Mouse (Mus musculus) liver, embryonic 13.5 days (tissue): Measurements from ENCODE around the gene Rabl6. TPM values are rescaled to one million over a fixed set of nuclear protein-coding genes. Genes with fewer than 3 reads are reported as not detected.

Experiments used
- ATAC-seq: fragments of 200-750 bp; cut with Nextera tagmentation; 2 replicates; pipeline ENCODE4 v1.8.0; 2017; ENCODE audit warnings: low read depth, mild to moderate bottlenecking, moderate number of reproducible peaks, moderate library complexity
- DNase-seq: peaks from one replicate; pipeline ENCODE4 v3.0.0; 2022
- H3K27ac ChIP-seq: fragments of 300-500 bp; sonication (generic); 2 replicates; pipeline ENCODE4 v1.5.1; 2015; ENCODE audit warnings: moderate library complexity, mild to moderate bottlenecking, inconsistent platforms
- H3K27me3 ChIP-seq: fragments of 300-500 bp; sonication (generic); 2 replicates; pipeline ENCODE4 v1.6.1; 2015; ENCODE audit warnings: mild to moderate bottlenecking, inconsistent platforms
- H3K36me3 ChIP-seq: fragments of 300-500 bp; sonication (generic); 2 replicates; pipeline ENCODE4 v1.6.1; 2015; ENCODE audit warnings: mild to moderate bottlenecking, inconsistent platforms
- H3K4me1 ChIP-seq: fragments of 300-500 bp; sonication (generic); replicated peaks from 2 replicates; pipeline ENCODE4 v1.6.1; 2015; ENCODE audit warnings: inconsistent platforms
- H3K4me2 ChIP-seq: fragments of 300-500 bp; sonication (generic); 2 replicates; pipeline ENCODE4 v1.6.1; 2015; ENCODE audit warnings: inconsistent platforms, mild to moderate bottlenecking, moderate library complexity
- H3K4me3 ChIP-seq: fragments of 300-500 bp; sonication (generic); replicated peaks from 2 replicates; pipeline ENCODE4 v1.5.1; 2015; ENCODE audit warnings: mild to moderate bottlenecking, inconsistent platforms
- H3K9ac ChIP-seq: fragments of 300-500 bp; sonication (generic); 2 replicates; pipeline ENCODE4 v1.6.1; 2015; ENCODE audit warnings: mild to moderate bottlenecking, inconsistent platforms
- H3K9me3 ChIP-seq: fragments of 300-500 bp; sonication (generic); replicated peaks from 2 replicates; pipeline ENCODE4 v1.6.1; 2016; ENCODE audit warnings: inconsistent platforms
- WGBS: fragments of 180-500 bp; shearing (Covaris S2); methylation state at CpG from one replicate; pipeline ENCODE4 v1.1.7; 2015; ENCODE audit not compliant: insufficient replicate concordance; 5-methylcytosine and 5-hydroxymethylcytosine counted together
- polyA plus RNA-seq: library from polyadenylated mRNA; unstranded; fragments of >200 nt; fragmentation: Nextera tagmentation; extraction: Ambion mirVana; gene quantifications from 2 replicates; pipeline ENCODE4 v1.2.1, GENCODE M21; 2015

Rabl6 gene
- polyA plus RNA-seq, 1 experiment from 2014 or later, result 29.8 TPM

DNA sequence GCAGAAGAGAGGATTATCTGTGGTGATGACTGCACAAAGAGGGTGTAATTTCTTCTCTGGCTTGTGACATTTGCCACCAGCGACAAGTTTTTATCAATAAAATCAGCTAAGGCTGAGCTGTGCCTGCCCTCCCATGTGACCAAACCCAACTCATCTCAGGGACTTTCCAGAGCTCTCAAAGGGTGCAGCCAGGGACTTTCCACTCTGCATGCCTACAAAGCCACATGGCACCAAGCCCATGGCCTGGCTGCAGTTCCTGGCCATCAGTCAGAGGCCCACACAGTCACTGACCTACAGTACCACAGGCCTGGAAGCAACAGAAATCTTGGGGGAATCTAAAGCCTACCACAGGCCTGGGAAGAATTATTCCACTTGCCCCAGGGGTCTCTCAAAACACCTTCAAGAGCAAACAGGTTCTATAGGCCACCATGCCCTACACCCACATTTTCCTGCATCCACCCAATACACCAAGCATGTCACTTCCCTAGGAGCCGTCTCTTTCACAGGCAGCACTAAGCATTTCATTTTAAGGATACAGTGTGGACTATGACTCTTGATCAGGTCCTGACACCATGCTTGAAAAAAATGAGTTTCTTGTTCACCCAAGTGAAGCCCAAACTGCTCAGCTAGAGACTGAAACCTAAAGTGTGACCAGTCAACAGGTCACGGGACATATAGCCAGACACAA lies 74.0 kb downstream of the Rabl6 start:
- no peaks in the 10 kb centered on the region for H3K9me3 ChIP-seq
- H3K27me3 ChIP-seq, result no peaks in the 10 kb centered on the region
- H3K4me2 ChIP-seq, result no peak overlapping the region
- 64% methylated on average over 3 of the region's 3 CpGs for WGBS
- H3K27ac ChIP-seq, result no peak overlapping the region; the same call in 1 of the 2 replicates
- 0 out of 2 replicates have a peak, but pooled peaks have one; percentile 29 for ATAC-seq
- no peak overlapping the region for H3K9ac ChIP-seq
- H3K4me3 ChIP-seq, result no peak overlapping the region
- DNase-seq, result no peak
- H3K4me1 ChIP-seq, result peaks cover 6% of the 10 kb centered on the region
- peaks cover 89% of the 10 kb centered on the region for H3K36me3 ChIP-seq

DNA sequence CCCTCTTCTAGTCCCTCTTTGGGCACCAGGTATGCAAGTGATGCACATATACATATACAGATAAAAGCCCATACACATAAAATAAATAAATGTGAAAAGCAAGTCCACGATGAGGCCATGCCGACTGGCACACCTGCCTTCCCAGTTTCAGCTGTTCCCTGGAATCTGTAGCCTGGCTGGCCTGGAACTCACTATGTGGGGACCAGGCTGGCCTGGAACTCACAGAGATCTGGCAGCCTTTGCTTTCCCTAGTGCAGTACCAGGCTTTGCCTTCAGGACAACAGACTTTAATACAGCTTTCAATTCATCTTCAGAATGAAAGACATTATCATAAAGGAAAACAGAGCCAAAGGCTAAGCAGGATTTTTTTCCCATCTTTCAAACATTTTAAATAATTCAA lies 74.6 kb downstream of the Rabl6 start:
- H3K4me2 ChIP-seq, result no peak overlapping the region
- H3K36me3 ChIP-seq, result peaks cover 93% of the 10 kb centered on the region
- no peak overlapping the region for H3K9ac ChIP-seq
- no peaks in the 10 kb centered on the region for H3K9me3 ChIP-seq
- no peak overlapping the region for H3K4me3 ChIP-seq
- H3K27me3 ChIP-seq, result no peaks in the 10 kb centered on the region
- no peak overlapping the region for H3K27ac ChIP-seq
- 86% methylated on average over 2 of the region's 2 CpGs for WGBS
- H3K4me1 ChIP-seq, result peaks cover 6% of the 10 kb centered on the region
- ATAC-seq (no peak), DNase-seq (no peak)

Other genes with a start within 250 kb of the Rabl6 start
- gene Uap1l1, start 242.8 kb downstream of the Rabl6 start, polyA plus RNA-seq, result 13.4 and 16.1 TPM in 2 replicates
- gene Sapcd2, start 236.2 kb downstream of the Rabl6 start, polyA plus RNA-seq, result 30.0 and 30.6 TPM in 2 replicates
- 0.40 and 0.41 TPM in 2 replicates for gene Entpd2, start 212.6 kb downstream of the Rabl6 start, polyA plus RNA-seq
- 4.2 and 5.1 TPM in 2 replicates for gene Npdc1, start 209.2 kb downstream of the Rabl6 start, polyA plus RNA-seq
- gene Fut7, start 185.3 kb downstream of the Rabl6 start, polyA plus RNA-seq, result 0.56 and 0.97 TPM in 2 replicates
- 1.4 and 1.6 TPM in 2 replicates for gene Abca2, start 179.8 kb downstream of the Rabl6 start, polyA plus RNA-seq
- gene Clic3, start 151.7 kb downstream of the Rabl6 start, polyA plus RNA-seq, result 0.21 and 0.25 TPM in 2 replicates
- gene Paxx, start 147.4 kb downstream of the Rabl6 start, polyA plus RNA-seq, result 7.2 and 7.7 TPM in 2 replicates
- gene Ptgds, start 138.5 kb downstream of the Rabl6 start, polyA plus RNA-seq, result 0.38 TPM in 1 of 2 replicates, not detected in the other
- gene Lcn12, start 114.6 kb downstream of the Rabl6 start, polyA plus RNA-seq, result not detected in 2 replicates
- 27.9 and 31.1 TPM in 2 replicates for gene Fbxw5, start 107.8 kb downstream of the Rabl6 start, polyA plus RNA-seq
- gene C8g, start 106.8 kb downstream of the Rabl6 start, polyA plus RNA-seq, result 25.8 and 26.8 TPM in 2 replicates
- 16.6 and 18.7 TPM in 2 replicates for gene Traf2, start 61.6 kb downstream of the Rabl6 start, polyA plus RNA-seq
- gene Edf1, start 50.7 kb downstream of the Rabl6 start, polyA plus RNA-seq, result 275 and 306 TPM in 2 replicates
- 1.6 and 2.7 TPM in 2 replicates for gene Mamdc4, start 33.7 kb downstream of the Rabl6 start, polyA plus RNA-seq
- 50.2 and 50.3 TPM in 2 replicates for gene Phpt1, start 33.3 kb downstream of the Rabl6 start, polyA plus RNA-seq
- 0.02 TPM in 1 of 2 replicates, not detected in the other for gene Ajm1, start 26.8 kb downstream of the Rabl6 start, polyA plus RNA-seq
- 0.09 and 0.14 TPM in 2 replicates for gene Ccdc183, start 9.2 kb upstream of the Rabl6 start, polyA plus RNA-seq
- 7.8 and 8.3 TPM in 2 replicates for gene Tmem141, start 13.5 kb upstream of the Rabl6 start, polyA plus RNA-seq
- 34.8 and 37.5 TPM in 2 replicates for gene Fcna, start 19.5 kb upstream of the Rabl6 start, polyA plus RNA-seq
- not detected in 2 replicates for gene Lcn8, start 44.6 kb upstream of the Rabl6 start, polyA plus RNA-seq
- gene Lcn5, start 49.4 kb upstream of the Rabl6 start, polyA plus RNA-seq, result not detected in 2 replicates
- gene Lcn6, start 68.3 kb upstream of the Rabl6 start, polyA plus RNA-seq, result not detected in 2 replicates
- gene Lcn10, start 74.2 kb upstream of the Rabl6 start, polyA plus RNA-seq, result not detected in 2 replicates
- not detected in 2 replicates for gene Obp2a, start 91.5 kb upstream of the Rabl6 start, polyA plus RNA-seq
- 12.8 and 13.4 TPM in 2 replicates for gene Bmyc, start 98.2 kb upstream of the Rabl6 start, polyA plus RNA-seq
- gene Obp2b, start 128.5 kb upstream of the Rabl6 start, polyA plus RNA-seq, result not detected in 2 replicates
- not detected in 2 replicates for gene Lcn3, start 157.0 kb upstream of the Rabl6 start, polyA plus RNA-seq
- gene Lcn11, start 168.5 kb upstream of the Rabl6 start, polyA plus RNA-seq, result not detected in 2 replicates
- gene Gm13539, start 173.7 kb upstream of the Rabl6 start, polyA plus RNA-seq, result not detected in 2 replicates
- not detected in 2 replicates for gene Glt6d1, start 207.3 kb upstream of the Rabl6 start, polyA plus RNA-seq
- not detected in 2 replicates for gene Lcn9, start 214.6 kb upstream of the Rabl6 start, polyA plus RNA-seq
- not detected in 2 replicates for gene Sohlh1, start 238.7 kb upstream of the Rabl6 start, polyA plus RNA-seq